Mouse (Mus musculus): ENCODE results near the gene Snupn. TPM values are rescaled to one million over a fixed set of nuclear protein-coding genes. Genes with fewer than 3 reads are reported as not detected.
A peak's percentile ranks its signal among the peaks of the same experiment; 100 is the strongest.
"Not testable (repeated sequence)": the region's sequence is repeated elsewhere in the genome, so short reads cannot be mapped to it uniquely, and the experiment has no call there.

Snupn gene
- polyA plus RNA-seq, 1 experiment: 2.5 TPM

- peaks cover 32% of the 10 kb centered on the region for H3K4me1 ChIP-seq
- peak overlapping the region; percentile 95 for H3K4me3 ChIP-seq (replicated peaks)
- no peaks in the 10 kb centered on the region for H3K9me3 ChIP-seq
- TF ChIP-seq FLI1 (IDR thresholded peaks at IDR 0.05; ENCODE audit: low read length): no peak
- no peak for TF ChIP-seq GATA1 (IDR thresholded peaks at IDR 0.05; ENCODE audit: borderline replicate concordance, low read length)
- peaks cover 8% of the 10 kb centered on the region for H3K27me3 ChIP-seq (replicated peaks)
- H3K36me3 ChIP-seq (replicated peaks; ENCODE audit: low read length): no peaks in the 10 kb centered on the region
These were observed 44.7 kb downstream of the Snupn start for GRCm38 (mm10) chr9:56995198-56996027.

DNA sequence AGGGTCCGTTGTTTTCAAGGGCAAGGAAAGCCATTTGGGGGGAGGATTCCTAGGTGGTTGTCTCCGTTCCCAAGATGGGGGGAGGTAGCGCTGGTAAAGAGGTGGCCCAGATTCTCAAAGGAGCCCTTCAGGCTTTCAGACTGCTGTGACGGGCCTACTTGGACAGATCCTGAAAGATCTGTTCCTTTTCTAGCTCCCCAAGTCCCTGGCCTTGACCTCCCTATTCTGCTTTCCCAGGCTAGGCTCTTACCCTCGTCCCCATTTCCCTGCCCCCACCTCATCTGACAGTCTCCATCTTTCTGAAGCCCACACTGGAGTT is 45.3 kb downstream of the Snupn start:
- TF ChIP-seq FLI1 (IDR thresholded peaks at IDR 0.05; ENCODE audit: low read length) (no peak), GATA1 (IDR thresholded peaks at IDR 0.05; ENCODE audit: borderline replicate concordance, low read length) (no peak)
- no peaks in the 10 kb centered on the region for H3K9me3 ChIP-seq
- peaks cover 30% of the 10 kb centered on the region for H3K4me1 ChIP-seq
- H3K36me3 ChIP-seq (replicated peaks; ENCODE audit: low read length): no peaks in the 10 kb centered on the region
- peaks cover 8% of the 10 kb centered on the region for H3K27me3 ChIP-seq (replicated peaks)
- peak overlapping the region; percentile 95 for H3K4me3 ChIP-seq (replicated peaks)

DNA sequence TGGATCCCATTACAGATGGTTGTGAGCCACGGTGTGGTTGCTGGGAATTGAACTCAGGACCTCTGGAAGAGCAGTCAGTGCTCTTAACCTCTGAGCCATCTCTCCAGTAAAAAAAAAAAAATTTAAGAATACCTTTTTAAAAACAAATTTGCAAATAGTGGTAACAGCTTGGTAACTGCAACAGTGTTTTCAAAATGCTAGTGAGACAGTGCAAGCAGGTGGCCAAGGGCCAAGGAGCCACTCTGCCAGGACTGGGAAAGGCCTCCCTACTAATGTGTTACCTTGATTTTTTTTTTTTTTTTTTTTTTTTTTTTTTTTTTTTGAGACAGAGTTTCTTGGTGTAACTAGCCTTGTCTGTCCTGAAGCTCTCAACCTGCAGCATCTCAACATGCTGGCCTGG is 46.5 kb downstream of the Snupn start:
- not testable (repeated sequence) for H3K36me3 ChIP-seq (replicated peaks; ENCODE audit: low read length); H3K4me3 ChIP-seq (replicated peaks); H3K27me3 ChIP-seq (replicated peaks); H3K9me3 ChIP-seq
- H3K4me1 ChIP-seq: peaks cover 28% of the 10 kb centered on the region

DNA sequence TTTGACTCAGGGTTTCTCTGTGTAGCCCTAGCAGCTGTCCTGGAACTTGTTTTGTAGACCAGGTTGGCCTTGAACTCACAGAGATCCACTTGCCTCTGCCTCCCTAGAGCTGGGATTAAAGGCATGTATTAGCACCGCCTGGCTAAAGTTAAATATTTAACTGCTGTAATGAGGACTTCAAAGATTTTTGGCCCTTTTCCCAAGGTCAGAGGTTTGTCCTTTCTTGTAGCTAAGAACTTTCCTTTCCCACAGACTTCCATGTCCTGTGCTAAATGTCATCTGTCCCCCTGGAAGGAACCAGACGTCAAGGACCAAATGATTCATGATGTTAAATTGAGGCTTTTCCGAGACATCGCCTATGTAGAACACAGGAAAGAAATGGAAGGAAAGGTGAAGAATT is 52.3 kb downstream of the Snupn start:
- Histone ChIP-seq H3K27me3 (replicated peaks) (no peaks in the 10 kb centered on the region), H3K4me1 (peaks cover 13% of the 10 kb centered on the region; the same call in 1 of the 2 replicates), H3K4me3 (replicated peaks) (no peak overlapping the region), H3K36me3 (replicated peaks; ENCODE audit: low read length) (peaks cover 4% of the 10 kb centered on the region), H3K9me3 (peaks cover 2% of the 10 kb centered on the region; the same call in 1 of the 2 replicates)
- TF ChIP-seq GATA1 (IDR thresholded peaks at IDR 0.05; ENCODE audit: borderline replicate concordance, low read length): no peak
- no peak for TF ChIP-seq FLI1 (IDR thresholded peaks at IDR 0.05; ENCODE audit: low read length)

GRCm38 (mm10) chr9:57012393-57012792 is 61.7 kb downstream of the Snupn start:
- no peaks in the 10 kb centered on the region for H3K27me3 ChIP-seq (replicated peaks)
- TF ChIP-seq GATA1 (IDR thresholded peaks at IDR 0.05; ENCODE audit: borderline replicate concordance, low read length): no peak
- no peak for TF ChIP-seq FLI1 (IDR thresholded peaks at IDR 0.05; ENCODE audit: low read length)
- peaks cover 13% of the 10 kb centered on the region for H3K9me3 ChIP-seq
- H3K4me3 ChIP-seq (replicated peaks): no peak overlapping the region
- no peaks in the 10 kb centered on the region for H3K4me1 ChIP-seq
- peaks cover 16% of the 10 kb centered on the region for H3K36me3 ChIP-seq (replicated peaks; ENCODE audit: low read length)

DNA sequence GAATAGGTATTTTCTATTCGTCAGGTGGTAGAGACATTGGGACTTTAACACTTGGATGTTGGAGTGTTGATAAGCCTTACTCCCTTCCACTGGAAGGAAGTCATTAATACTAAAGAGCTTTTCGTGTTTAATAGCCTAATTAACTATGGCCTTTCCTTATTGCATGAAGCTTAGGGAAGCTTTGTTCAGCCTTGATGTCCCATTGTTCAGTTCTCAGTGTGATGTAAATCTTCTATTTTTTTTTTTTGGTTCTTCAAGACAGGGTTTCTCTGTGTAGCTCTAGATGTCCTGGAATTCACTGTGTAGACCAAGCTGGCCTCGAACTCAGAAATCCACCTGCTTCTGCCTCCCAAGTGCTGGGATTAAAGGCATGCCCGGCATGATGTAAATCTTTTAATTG is 62.2 kb downstream of the Snupn start:
- H3K36me3 ChIP-seq (replicated peaks; ENCODE audit: low read length): peaks cover 14% of the 10 kb centered on the region
- no peak for TF ChIP-seq FLI1 (IDR thresholded peaks at IDR 0.05; ENCODE audit: low read length)
- no peak for TF ChIP-seq GATA1 (IDR thresholded peaks at IDR 0.05; ENCODE audit: borderline replicate concordance, low read length)
- H3K9me3 ChIP-seq: peaks cover 13% of the 10 kb centered on the region
- no peaks in the 10 kb centered on the region for H3K27me3 ChIP-seq (replicated peaks)
- no peak overlapping the region for H3K4me3 ChIP-seq (replicated peaks)
- no peaks in the 10 kb centered on the region for H3K4me1 ChIP-seq

GRCm38 (mm10) chr9:57013756-57014155 is 63.1 kb downstream of the Snupn start:
- no peaks in the 10 kb centered on the region for H3K4me1 ChIP-seq
- peaks cover 13% of the 10 kb centered on the region for H3K9me3 ChIP-seq
- no peaks in the 10 kb centered on the region for H3K27me3 ChIP-seq (replicated peaks)
- TF ChIP-seq FLI1 (IDR thresholded peaks at IDR 0.05; ENCODE audit: low read length) (no peak), GATA1 (IDR thresholded peaks at IDR 0.05; ENCODE audit: borderline replicate concordance, low read length) (no peak)
- H3K4me3 ChIP-seq (replicated peaks): no peak overlapping the region
- H3K36me3 ChIP-seq (replicated peaks; ENCODE audit: low read length): peaks cover 11% of the 10 kb centered on the region

- H3K27me3 ChIP-seq (replicated peaks): no peaks in the 10 kb centered on the region
- H3K4me1 ChIP-seq: no peaks in the 10 kb centered on the region
- H3K9me3 ChIP-seq: peaks cover 13% of the 10 kb centered on the region
- peaks cover 11% of the 10 kb centered on the region for H3K36me3 ChIP-seq (replicated peaks; ENCODE audit: low read length)
- TF ChIP-seq GATA1 (IDR thresholded peaks at IDR 0.05; ENCODE audit: borderline replicate concordance, low read length): no peak
- no peak for TF ChIP-seq FLI1 (IDR thresholded peaks at IDR 0.05; ENCODE audit: low read length)
- H3K4me3 ChIP-seq (replicated peaks): no peak overlapping the region
These were observed 64.1 kb downstream of the Snupn start for GRCm38 (mm10) chr9:57014766-57015165.

GRCm38 (mm10) chr9:57017631-57018030 is 67.0 kb downstream of the Snupn start:
- no peak overlapping the region for H3K4me3 ChIP-seq (replicated peaks)
- H3K4me1 ChIP-seq: no peaks in the 10 kb centered on the region
- TF ChIP-seq FLI1 (IDR thresholded peaks at IDR 0.05; ENCODE audit: low read length) (no peak), GATA1 (IDR thresholded peaks at IDR 0.05; ENCODE audit: borderline replicate concordance, low read length) (no peak)
- H3K36me3 ChIP-seq (replicated peaks; ENCODE audit: low read length): peaks cover 22% of the 10 kb centered on the region
- peaks cover 13% of the 10 kb centered on the region for H3K9me3 ChIP-seq
- H3K27me3 ChIP-seq (replicated peaks): no peaks in the 10 kb centered on the region

GRCm38 (mm10) chr9:57031756-57032155 is 81.1 kb downstream of the Snupn start:
- H3K9me3 ChIP-seq: peaks cover 3% of the 10 kb centered on the region; the same call in 1 of the 2 replicates
- no peaks in the 10 kb centered on the region for H3K27me3 ChIP-seq (replicated peaks)
- no peak overlapping the region for H3K4me3 ChIP-seq (replicated peaks)
- H3K36me3 ChIP-seq (replicated peaks; ENCODE audit: low read length): peaks cover 26% of the 10 kb centered on the region
- TF ChIP-seq GATA1 (IDR thresholded peaks at IDR 0.05; ENCODE audit: borderline replicate concordance, low read length) (no peak), FLI1 (IDR thresholded peaks at IDR 0.05; ENCODE audit: low read length) (no peak)
- no peaks in the 10 kb centered on the region for H3K4me1 ChIP-seq

Other genes with a start within 250 kb of the Snupn start
- 15.1 and 26.0 TPM in 2 replicates for gene Lingo1, start 154.4 kb upstream of the Snupn start, polyA plus RNA-seq (2012; ENCODE audit: insufficient read depth, low replicate concordance)
- gene Odf3l1, start 86.2 kb upstream of the Snupn start, polyA plus RNA-seq (2012; ENCODE audit: insufficient read depth, low replicate concordance): not detected in 2 replicates
- gene Cspg4, start 85.8 kb upstream of the Snupn start, polyA plus RNA-seq (2012; ENCODE audit: insufficient read depth, low replicate concordance): 0.01 TPM in 1 of 2 replicates, not detected in the other
- 0.19 and 0.94 TPM in 2 replicates for gene Snx33, start 22.5 kb upstream of the Snupn start, polyA plus RNA-seq (2012; ENCODE audit: insufficient read depth, low replicate concordance)
- 42.0 and 92.2 TPM in 2 replicates for gene Imp3, start 13.4 kb upstream of the Snupn start, polyA plus RNA-seq (2012; ENCODE audit: insufficient read depth, low replicate concordance)
- 3.5 TPM in 1 of 2 replicates, not detected in the other for gene Ptpn9, start 44.0 kb downstream of the Snupn start, polyA plus RNA-seq (2012; ENCODE audit: insufficient read depth, low replicate concordance)
- 0.78 and 3.8 TPM in 2 replicates for gene Sin3a, start 121.2 kb downstream of the Snupn start, polyA plus RNA-seq (2012; ENCODE audit: insufficient read depth, low replicate concordance)
- gene Man2c1, start 179.8 kb downstream of the Snupn start, polyA plus RNA-seq (2012; ENCODE audit: insufficient read depth, low replicate concordance): 50.4 and 95.7 TPM in 2 replicates
- 9.2 and 10.4 TPM in 2 replicates for gene Neil1, start 197.4 kb downstream of the Snupn start, polyA plus RNA-seq (2012; ENCODE audit: insufficient read depth, low replicate concordance)
- gene Commd4, start 207.5 kb downstream of the Snupn start, polyA plus RNA-seq (2012; ENCODE audit: insufficient read depth, low replicate concordance): 35.2 and 48.8 TPM in 2 replicates

Measured in megakaryocyte, embryonic 14.5 days (primary cell).